Mouse (Mus musculus) thymus, adult 2 months (tissue): ENCODE results near the gene Tm4sf20.

Source experiments
- CTCF ChIP-seq: fragments of 200-500 bp; IDR thresholded peaks from 2 replicates; pipeline ENCODE4 v1.5.1; 2012; ENCODE audit warnings: mild to moderate bottlenecking, control low read depth, low read length, moderate library complexity, borderline replicate concordance; ENCODE audit not compliant: control insufficient read depth, poor library complexity, insufficient read depth; ENCODE audit errors: extremely low read depth
- POLR2A ChIP-seq: fragments of 200-500 bp; IDR thresholded peaks from 2 replicates; pipeline ENCODE4 v1.6.1; 2012; ENCODE audit warnings: mild to moderate bottlenecking, low read length, control low read depth, moderate library complexity; ENCODE audit not compliant: control insufficient read depth, poor library complexity, insufficient read depth; ENCODE audit errors: extremely low read depth

- no peak for TF ChIP-seq POLR2A
- TF ChIP-seq CTCF: no peak
Observed at GRCm38 (mm10) chr1:82798922-82799321, 30.7 kb upstream of the Tm4sf20 start.
